Mouse (Mus musculus): Measurements from ENCODE around the gene Naa80.

DNA sequence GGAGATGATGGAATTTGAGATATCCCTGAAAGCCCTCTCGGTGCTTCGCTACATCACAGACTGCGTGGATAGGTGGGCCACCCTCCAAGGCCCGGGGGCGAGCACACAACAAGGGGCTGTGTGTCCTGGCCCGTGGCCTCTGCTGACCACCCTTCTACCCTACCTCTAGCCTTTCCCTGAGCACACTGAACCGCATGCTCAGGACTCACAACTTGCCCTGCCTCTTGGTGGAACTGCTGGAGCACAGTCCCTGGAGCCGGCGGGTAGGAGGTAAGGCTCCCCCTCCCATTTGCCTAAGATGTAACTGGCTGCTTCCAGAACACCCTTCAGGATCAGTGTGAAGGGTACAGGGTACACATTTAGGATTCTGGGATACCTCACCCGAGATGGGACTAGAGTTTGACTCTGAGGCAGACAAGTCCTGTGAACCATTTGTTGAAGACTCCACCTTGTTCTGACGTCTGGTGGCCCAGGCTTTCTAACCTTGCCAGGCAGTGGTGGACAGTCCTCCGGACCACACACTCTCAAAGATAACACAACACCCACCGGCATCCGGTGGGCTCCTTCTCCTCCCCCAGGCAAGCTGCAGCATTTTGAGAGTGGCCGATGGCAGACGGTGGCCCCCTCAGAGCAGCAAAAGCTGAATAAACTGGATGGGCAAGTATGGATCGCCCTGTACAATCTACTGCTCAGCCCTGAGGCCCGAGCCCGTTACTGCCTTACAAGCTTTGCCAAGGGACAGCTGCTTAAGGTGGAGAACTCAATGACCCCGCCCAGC is 29.2 kb upstream of the Naa80 start:
- no peak for TF ChIP-seq POLR2A (IDR thresholded peaks at IDR 0.05; ENCODE audit: borderline replicate concordance, insufficient read depth, low read length)
- TF ChIP-seq CTCF (IDR thresholded peaks at IDR 0.05; ENCODE audit: borderline replicate concordance, insufficient read depth, low read depth, low read length), result no peak
